Mouse (Mus musculus) heart, postnatal 0 days (tissue): ENCODE data around the gene Gm26938.

ENCODE experiments used
- CTCF ChIP-seq: IDR thresholded peaks from 2 replicates; pipeline ENCODE4 v1.5.1; 2016; ENCODE audit warnings: antibody characterized with exemption, control low read depth, low read depth
- EP300 ChIP-seq: IDR thresholded peaks from 2 replicates; pipeline ENCODE4 v1.6.1; 2016; ENCODE audit warnings: antibody characterized with exemption, low read depth

DNA sequence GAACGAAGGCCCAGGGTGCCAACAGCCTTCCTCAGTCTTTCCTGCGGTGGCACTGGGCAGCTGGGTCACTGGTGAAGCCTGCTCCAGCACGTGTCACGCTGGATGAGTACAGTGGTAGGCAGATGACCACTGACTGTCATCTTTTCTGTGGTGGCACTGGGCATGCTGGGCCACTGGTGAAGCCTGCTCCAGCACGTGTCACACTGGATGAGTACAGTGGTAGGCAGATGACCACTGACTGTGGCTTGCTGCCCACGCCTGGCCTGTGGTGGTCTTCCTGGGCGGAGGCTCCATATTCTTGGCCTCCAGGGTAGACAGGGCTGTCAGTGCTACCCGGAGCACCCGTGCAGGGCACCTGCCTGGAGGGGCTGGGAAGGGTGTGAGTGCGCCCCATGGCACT, 24.3 kb downstream of the Gm26938 start:
- TF ChIP-seq CTCF = no peak
- no peak for TF ChIP-seq EP300
